Mouse (Mus musculus) liver, postnatal 0 days (tissue): ENCODE data around the gene Als2.

Source experiments
- CTCF ChIP-seq: sonication (generic); IDR thresholded peaks from 2 replicates; pipeline ENCODE4 v1.5.1; 2016; ENCODE audit warnings: antibody characterized with exemption, low read depth
- EP300 ChIP-seq: IDR thresholded peaks from 2 replicates; pipeline ENCODE4 v1.6.1; 2016; ENCODE audit warnings: antibody characterized with exemption, low read depth, mild to moderate bottlenecking

- TF ChIP-seq CTCF = no peak
- no peak for TF ChIP-seq EP300
Observed at GRCm38 (mm10) chr1:59125558-59125957, 111.5 kb downstream of the Als2 start.
